Mouse (Mus musculus) ES-E14 (cell line): ENCODE measurements around the gene Olfr1412. TPM values are rescaled to one million over a fixed set of nuclear protein-coding genes. Genes with fewer than 3 reads are reported as not detected.

Experiments used
- DNase-seq: peaks from one replicate; pipeline ENCODE4 v3.0.0-alpha.2; 2013; ENCODE audit warnings: low read depth, low spot score
- H3K27ac ChIP-seq: 2 replicates; pipeline ENCODE4 v1.5.1; 2012; ENCODE audit warnings: low read depth, mild to moderate bottlenecking, low read length, moderate library complexity, mixed read lengths; ENCODE audit not compliant: poor library complexity, insufficient read depth, severe bottlenecking
- H3K36me3 ChIP-seq: 2 replicates; pipeline ENCODE4 v1.6.1; 2012; ENCODE audit warnings: mild to moderate bottlenecking, low read length, moderate library complexity, mixed read lengths; ENCODE audit not compliant: control insufficient read depth, poor library complexity, insufficient read depth, severe bottlenecking
- H3K4me1 ChIP-seq, 2 experiments: fragments of 150-350 bp in 1 of 2; sonication (generic) in 1 of 2; 2 replicates each; pipeline ENCODE4 v1.6.1; 2012; ENCODE audit warnings: low read length in 2 of 2, mild to moderate bottlenecking in 1 of 2, mixed read lengths in 1 of 2; ENCODE audit not compliant: control insufficient read depth in 2 of 2, insufficient read depth in 2 of 2, poor library complexity in 1 of 2
- H3K4me3 ChIP-seq, 2 experiments: fragments of 150-350 bp in 1 of 2; sonication (generic) in 1 of 2; 2 replicates each; pipeline ENCODE4 v1.5.1; 2012; ENCODE audit warnings: low read length in 2 of 2, low read depth in 1 of 2, mild to moderate bottlenecking in 1 of 2, mixed read lengths in 1 of 2; ENCODE audit not compliant: insufficient read depth in 1 of 2, poor library complexity in 1 of 2, severe bottlenecking in 1 of 2
- H3K9ac ChIP-seq: 2 replicates; pipeline ENCODE4 v1.6.1; 2012; ENCODE audit warnings: low read depth, mild to moderate bottlenecking, low read length, mixed read lengths; ENCODE audit not compliant: poor library complexity, insufficient read depth, severe bottlenecking
- H3K9me3 ChIP-seq: fragments of 150-350 bp; sonication (generic); 2 replicates; pipeline ENCODE4 v1.6.1; 2012; ENCODE audit warnings: low read depth, mild to moderate bottlenecking, low read length; ENCODE audit not compliant: control insufficient read depth, insufficient read depth
- CHD2 ChIP-seq: IDR thresholded peaks from 2 replicates; pipeline ENCODE4 v1.6.1; 2014; ENCODE audit warnings: mild to moderate bottlenecking, low read depth, low read length, inconsistent platforms
- HCFC1 ChIP-seq: IDR thresholded peaks from 2 replicates; pipeline ENCODE4 v1.6.1; 2012; ENCODE audit warnings: low read length, inconsistent platforms, borderline replicate concordance; ENCODE audit not compliant: insufficient read depth
- MAFK ChIP-seq: IDR thresholded peaks from 2 replicates; pipeline ENCODE4 v1.6.1; 2014; ENCODE audit warnings: mild to moderate bottlenecking, low read depth, low read length, inconsistent platforms; ENCODE audit not compliant: insufficient read depth
- ZC3H11A ChIP-seq: IDR thresholded peaks from 2 replicates; pipeline ENCODE4 v1.6.1; 2012; ENCODE audit warnings: low read depth, mild to moderate bottlenecking, inconsistent platforms, low read length, borderline replicate concordance
- ZNF384 ChIP-seq: IDR thresholded peaks from 2 replicates; pipeline ENCODE4 v1.6.1; 2012; ENCODE audit warnings: low read depth, low read length, inconsistent platforms
- in situ Hi-C, 2 experiments: fragments of 600-800 bp; cut with MboI; formaldehyde crosslinking; loops; one replicate each; pipeline ENCODE4 v1.15.1; 2025; ENCODE audit warnings: low sequenced_read_pairs in 2 of 2, inconsistent platforms in 1 of 2; ENCODE audit not compliant: unreplicated experiment in 2 of 2
- total RNA-seq: library from RNA; depleted of rRNA; stranded (reverse); fragments of 300-350 nt; gene quantifications from 2 replicates; pipeline ENCODE4 v1.2.3, GENCODE M21; 2012; rRNA removed

Gene Olfr1412
- total RNA-seq, 1 experiment: not detected

- Histone ChIP-seq H3K36me3 (peaks cover 12% of the 10 kb centered on the region), H3K27ac (no peak overlapping the region), H3K9me3 (no peaks in the 10 kb centered on the region), H3K4me1 (0 out of 4 replicates have a peak, but pooled peaks cover 0 to 3% of the 10 kb centered on the region in 2 experiments), H3K9ac (no peak overlapping the region), H3K4me3 (no peak overlapping the region)
- no peak for DNase-seq
- TF ChIP-seq CHD2 (no peak), ZNF384 (no peak), ZC3H11A (no peak), HCFC1 (no peak), MAFK (no peak)
- in situ Hi-C loops: no loop called here
Measured at GRCm38 (mm10) chr1:92638736-92639135, 53.2 kb downstream of the Olfr1412 start.

GRCm38 (mm10) chr1:92640393-92640792, 54.8 kb downstream of the Olfr1412 start:
- DNase-seq: no peak
- in situ Hi-C loops: no loop called here
- Histone ChIP-seq H3K9me3 (no peaks in the 10 kb centered on the region), H3K36me3 (peaks cover 12% of the 10 kb centered on the region), H3K4me1 (0 out of 4 replicates have a peak, but pooled peaks cover 0 to 3% of the 10 kb centered on the region in 2 experiments), H3K9ac (no peak overlapping the region), H3K4me3 (no peak overlapping the region), H3K27ac (no peak overlapping the region)
- no peak for TF ChIP-seq ZC3H11A
- TF ChIP-seq ZNF384: no peak
- TF ChIP-seq HCFC1: no peak
- TF ChIP-seq MAFK: no peak
- no peak for TF ChIP-seq CHD2

Other genes starting within 250 kb of the Olfr1412 start
- gene Ndufa10, start 111.9 kb upstream of the Olfr1412 start, total RNA-seq: 123 and 136 TPM in 2 replicates
- gene Olfr1416, start 100.7 kb upstream of the Olfr1412 start, total RNA-seq: not detected in 2 replicates
- gene Olfr1415, start 89.7 kb upstream of the Olfr1412 start, total RNA-seq: not detected in 2 replicates
- gene Olfr1414, start 67.1 kb upstream of the Olfr1412 start, total RNA-seq: not detected in 2 replicates
- not detected in 2 replicates for gene Olfr1413, start 14.5 kb upstream of the Olfr1412 start, total RNA-seq
- gene Olfr1411, start 8.6 kb downstream of the Olfr1412 start, total RNA-seq: not detected in 2 replicates
- 0.05 and 0.09 TPM in 2 replicates for gene Olfr1410, start 20.0 kb downstream of the Olfr1412 start, total RNA-seq
- 0.05 and 0.22 TPM in 2 replicates for gene Olfr12, start 32.0 kb downstream of the Olfr1412 start, total RNA-seq
- 124 and 176 TPM in 2 replicates for gene Cops9, start 56.2 kb downstream of the Olfr1412 start, total RNA-seq
- 0.26 TPM in 1 of 2 replicates, not detected in the other for gene Otos, start 63.1 kb downstream of the Olfr1412 start, total RNA-seq
- 38.0 and 49.9 TPM in 2 replicates for gene Gpc1, start 245.9 kb downstream of the Olfr1412 start, total RNA-seq